In genomic region chr13:17028595-17028994, GRCm38 (mm10) we compare ENCODE assay signal across 8 mouse cellular contexts.
DNase-seq lines count a peak whose midpoint lies in the region; ATAC-seq and TF ChIP-seq lines count a peak whose summit lies in the region.

No protein-coding gene starts in this region.

- H3K27ac ChIP-seq in neural tube, embryonic 15.5 days (replicated peaks): no peak overlapping the region
- no peak overlapping the region for H3K27ac ChIP-seq in kidney, embryonic 14.5 days (ENCODE audit: low read depth, low read length)
- no peak overlapping the region for H3K27ac ChIP-seq in limb, embryonic 14.5 days (replicated peaks; ENCODE audit: low read depth, low read length)

- no peaks in the 10 kb centered on the region for H3K36me3 ChIP-seq in neural tube, embryonic 15.5 days
- H3K36me3 ChIP-seq in kidney, embryonic 14.5 days (ENCODE audit: control insufficient read depth, insufficient read depth, low read length): no peaks in the 10 kb centered on the region
- H3K36me3 ChIP-seq in limb, embryonic 14.5 days (ENCODE audit: control insufficient read depth, insufficient read depth, low read length): no peaks in the 10 kb centered on the region

- no peak overlapping the region for H3K4me3 ChIP-seq in neural tube, embryonic 15.5 days (replicated peaks)
- no peak overlapping the region for H3K4me3 ChIP-seq in kidney, embryonic 14.5 days (ENCODE audit: low read length)
- H3K4me3 ChIP-seq in limb, embryonic 14.5 days (replicated peaks; ENCODE audit: low read length): no peak overlapping the region

- peak; percentile 22 for DNase-seq in neural tube, embryonic 10.5 days (ENCODE audit: extremely low spot score, low spot score)
- peak; percentile 58 for DNase-seq in c-Kit-negative CD71-positive TER-119-positive erythroid progenitor cells, embryonic 14.5 days (ENCODE audit: low read depth, low spot score)
- peak; percentile 36 for DNase-seq in limb, embryonic 14.5 days (ENCODE audit: low spot score)
- peak; percentile 85 for DNase-seq in naive thymus-derived CD4-positive, alpha-beta T cell, adult 2 months (ENCODE audit: low read depth)
- peak; percentile 47 for DNase-seq in telencephalon, adult 2 months (ENCODE audit: low read depth, low spot score)

- H3K4me1 ChIP-seq in neural tube, embryonic 15.5 days: no peaks in the 10 kb centered on the region
- no peaks in the 10 kb centered on the region for H3K4me1 ChIP-seq in kidney, embryonic 14.5 days (ENCODE audit: control insufficient read depth, insufficient read depth, low read length)
- 0 out of 2 replicates have a peak, but pooled peaks cover 4% of the 10 kb centered on the region for H3K4me1 ChIP-seq in limb, embryonic 14.5 days (ENCODE audit: control insufficient read depth, insufficient read depth, low read length)

- H3K9ac ChIP-seq in neural tube, embryonic 15.5 days (replicated peaks): no peak overlapping the region
- no peak overlapping the region for H3K9ac ChIP-seq in kidney, embryonic 14.5 days (ENCODE audit: low read depth, low read length)
- no peak overlapping the region for H3K9ac ChIP-seq in limb, embryonic 14.5 days (ENCODE audit: low read depth, low read length, severe bottlenecking)

- 41% methylated on average over 3 of the region's 3 CpGs for WGBS in neural tube, embryonic 15.5 days
- 36% methylated on average over 3 of the region's 3 CpGs for WGBS in kidney, embryonic 14.5 days
- WGBS in limb, embryonic 14.5 days: 36% methylated on average over 3 of the region's 3 CpGs

- no peaks in the 10 kb centered on the region for H3K27me3 ChIP-seq in neural tube, embryonic 15.5 days (replicated peaks)
- H3K27me3 ChIP-seq in kidney, embryonic 14.5 days (ENCODE audit: control insufficient read depth, insufficient read depth, low read length): no peaks in the 10 kb centered on the region
- no peaks in the 10 kb centered on the region for H3K27me3 ChIP-seq in limb, embryonic 14.5 days (ENCODE audit: control insufficient read depth, insufficient read depth, low read length)

- no peak overlapping the region for H3K4me2 ChIP-seq in neural tube, embryonic 15.5 days
- no peak overlapping the region for H3K4me2 ChIP-seq in kidney, embryonic 14.5 days (replicated peaks; ENCODE audit: low read depth, low read length)
- no peak overlapping the region for H3K4me2 ChIP-seq in limb, embryonic 14.5 days (replicated peaks; ENCODE audit: low read depth, low read length, severe bottlenecking)

- H3K9me3 ChIP-seq in neural tube, embryonic 15.5 days (replicated peaks): no peaks in the 10 kb centered on the region
- no peaks in the 10 kb centered on the region for H3K9me3 ChIP-seq in kidney, embryonic 14.5 days (ENCODE audit: control insufficient read depth, low read length)
- peaks cover 4% of the 10 kb centered on the region; the same call in 1 of the 2 replicates for H3K9me3 ChIP-seq in limb, embryonic 14.5 days (ENCODE audit: control insufficient read depth, low read length)

- no peak for ATAC-seq in neural tube, embryonic 15.5 days (ENCODE audit: low FRiP score)
- ATAC-seq in frontal cortex, adult (ENCODE audit: low TSS enrichment): peak; percentile 99
- peak; percentile 57; the same call in 1 of the 2 replicates for ATAC-seq in kidney, embryonic 14.5 days (ENCODE audit: low FRiP score, low TSS enrichment)
- ATAC-seq in limb, embryonic 14.5 days (ENCODE audit: low FRiP score, low read depth): peak; percentile 53; the same call in 1 of the 2 replicates

- no peak for TF ChIP-seq POLR2A in limb, embryonic 14.5 days (IDR thresholded peaks at IDR 0.05; ENCODE audit: borderline replicate concordance, extremely low read depth, insufficient read depth, insufficient read length)

Comparison
In these comparisons a context has a peak if more than half of its experiments do, and no peak if none do; other contexts are left out.
1. DNase-seq: peak in every context shown above with its lines; median percentile 85 in naive thymus-derived CD4-positive, alpha-beta T cell, adult 2 months; 58 in c-Kit-negative CD71-positive TER-119-positive erythroid progenitor cells, embryonic 14.5 days; 47 in telencephalon, adult 2 months; 36 in limb, embryonic 14.5 days; 22 in neural tube, embryonic 10.5 days.